Mouse (Mus musculus): Measurements from ENCODE around the gene Itgb7.

The Itgb7 gene

GRCm38 (mm10) chr15:102192271-102192812 is 39.4 kb downstream of the Itgb7 start:
- DNase-seq: no peak

GRCm38 (mm10) chr15:102191699-102192098 is 40.0 kb downstream of the Itgb7 start:
- DNase-seq: no peak

GRCm38 (mm10) chr15:102188883-102189282 is 42.9 kb downstream of the Itgb7 start:
- peak; percentile 70 to 83 for DNase-seq

GRCm38 (mm10) chr15:102188096-102188495 is 43.6 kb downstream of the Itgb7 start:
- peak in 1 of 2 experiments; percentile 69 for DNase-seq

- DNase-seq: peak in 1 of 2 experiments; percentile 67
These were observed 45.5 kb downstream of the Itgb7 start for GRCm38 (mm10) chr15:102186239-102186638.

- peak; percentile 77 to 91 for DNase-seq
These were observed 48.7 kb downstream of the Itgb7 start for GRCm38 (mm10) chr15:102183076-102183475.

GRCm38 (mm10) chr15:102179924-102180323 is 51.8 kb downstream of the Itgb7 start:
- peak in 1 of 2 experiments; percentile 69 for DNase-seq

GRCm38 (mm10) chr15:102179106-102179505 is 52.6 kb downstream of the Itgb7 start:
- DNase-seq: no peak

GRCm38 (mm10) chr15:102178279-102178678 is 53.5 kb downstream of the Itgb7 start:
- peak; percentile 86 to 94 for DNase-seq

- no peak for DNase-seq
These were observed 54.3 kb downstream of the Itgb7 start for GRCm38 (mm10) chr15:102177417-102177816.

- peak in 1 of 2 experiments; percentile 67 for DNase-seq
These were observed 55.0 kb downstream of the Itgb7 start for GRCm38 (mm10) chr15:102176571-102177316.

GRCm38 (mm10) chr15:102175736-102176319 is 55.9 kb downstream of the Itgb7 start:
- no peak for DNase-seq

- DNase-seq: no peak
These were observed 58.2 kb downstream of the Itgb7 start for GRCm38 (mm10) chr15:102173581-102173980.

GRCm38 (mm10) chr15:102169064-102169463 is 62.7 kb downstream of the Itgb7 start:
- peak in 1 of 2 experiments; percentile 41 for DNase-seq

GRCm38 (mm10) chr15:102167620-102168021 is 64.1 kb downstream of the Itgb7 start:
- DNase-seq: peak in 1 of 2 experiments; percentile 41

All from kidney, postnatal 25 days (tissue).